Comparison of ENCODE assay signal across 8 mouse cellular contexts in the genomic region with DNA sequence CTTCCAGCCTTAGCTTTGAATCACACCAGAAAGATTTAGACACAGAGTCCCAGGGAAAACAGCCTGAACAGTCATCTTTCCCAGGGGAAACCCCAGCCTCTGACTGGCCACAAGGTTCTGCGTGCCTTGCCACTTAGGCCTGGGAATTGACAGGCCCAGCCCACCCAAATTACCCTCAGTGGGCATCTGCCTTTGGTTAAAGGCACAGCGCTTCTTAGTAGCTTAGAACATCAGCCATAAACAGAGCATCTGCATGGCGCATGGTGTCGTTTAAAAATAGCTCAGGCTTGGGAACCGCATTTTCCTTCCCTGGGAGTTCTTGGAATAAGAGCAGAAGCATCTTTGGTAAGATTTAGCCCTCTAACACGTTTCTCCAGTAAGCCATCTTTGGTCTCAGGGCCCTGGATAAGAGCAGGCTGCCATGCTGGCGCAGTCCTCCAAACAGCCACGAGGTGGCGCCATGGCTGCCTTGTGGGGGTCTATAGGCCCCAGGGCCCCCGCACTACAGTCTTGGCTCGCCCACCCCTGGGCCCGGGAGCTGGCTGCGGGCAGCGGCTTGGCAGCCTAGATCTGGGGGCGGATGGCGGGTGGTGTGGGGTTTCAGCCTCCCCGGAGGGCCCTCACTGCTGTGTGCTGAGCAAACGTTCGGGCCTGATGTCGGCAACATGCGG.
DNase-seq lines count a peak whose midpoint lies in the region; ATAC-seq and TF ChIP-seq lines count a peak whose summit lies in the region.

No protein-coding gene starts in this region.

- H3K27me3 ChIP-seq in E14TG2a.4 (ENCODE audit: insufficient read depth, low read length): peaks cover 29% of the 10 kb centered on the region
- H3K27me3 ChIP-seq in lung, embryonic 14.5 days (ENCODE audit: insufficient read depth, low read length): no peaks in the 10 kb centered on the region

- no peaks in the 10 kb centered on the region for H3K36me3 ChIP-seq in E14TG2a.4 (ENCODE audit: insufficient read depth, low read length)
- no peaks in the 10 kb centered on the region for H3K36me3 ChIP-seq in lung, embryonic 14.5 days (ENCODE audit: insufficient read depth)

- WGBS in lung, embryonic 14.5 days: 29% methylated on average over 21 of the region's 21 CpGs

- H3K4me2 ChIP-seq in lung, embryonic 14.5 days: peak overlapping the region; percentile 46

- H3K4me1 ChIP-seq in E14TG2a.4 (replicated peaks; ENCODE audit: low read depth, low read length): peaks cover 4% of the 10 kb centered on the region; the same call in 1 of the 2 replicates
- peaks cover 6% of the 10 kb centered on the region; the same call in 1 of the 2 replicates for H3K4me1 ChIP-seq in lung, embryonic 14.5 days (ENCODE audit: insufficient read depth)

- H3K9ac ChIP-seq in lung, embryonic 14.5 days: no peak overlapping the region

- TF ChIP-seq CTCF in E14TG2a.4 (conservative IDR thresholded peaks at IDR 0.05; ENCODE audit: low read length): peak; percentile 85
- TF ChIP-seq CTCF in lung, embryonic 14.5 days (IDR thresholded peaks at IDR 0.05; ENCODE audit: low read depth): peak; percentile 84

- H3K27ac ChIP-seq in lung, embryonic 14.5 days (ENCODE audit: low read depth): no peak overlapping the region

- peak overlapping the region; percentile 72 for H3K4me3 ChIP-seq in E14TG2a.4 (replicated peaks; ENCODE audit: low read length)
- no peak overlapping the region for H3K4me3 ChIP-seq in lung, embryonic 14.5 days (ENCODE audit: low read depth, low read length)

- ATAC-seq in lung, embryonic 14.5 days (ENCODE audit: insufficient read depth): peak; percentile 64

- no peaks in the 10 kb centered on the region for H3K9me3 ChIP-seq in E14TG2a.4 (ENCODE audit: low read length)
- H3K9me3 ChIP-seq in lung, embryonic 14.5 days (ENCODE audit: low read depth, low read length): no peaks in the 10 kb centered on the region

- DNase-seq in cerebellum, adult 18-20 months: peak; percentile 4 to 5
- DNase-seq in cerebellum, adult 9-10 months: no peak
- DNase-seq in cerebellum, postnatal 25 days: peak; percentile 19 to 49
- peak; percentile 80 for DNase-seq in gastrocnemius, postnatal 10 days
- DNase-seq in induced T-regulatory cell, adult 2 months (ENCODE audit: low read depth): peak; percentile 8
- peak; percentile 82 for DNase-seq in lung, embryonic 14.5 days
- peak; percentile 54 for DNase-seq in skeletal muscle tissue, adult 2 months (ENCODE audit: low read depth, low spot score)
